Mouse (Mus musculus): ENCODE results near the gene Jam3. TPM values are rescaled to one million over a fixed set of nuclear protein-coding genes. Genes with fewer than 3 reads are reported as not detected.
A peak's percentile ranks its signal among the peaks of the same experiment; 100 is the strongest.
"Not testable (repeated sequence)": the region's sequence is repeated elsewhere in the genome, so short reads cannot be mapped to it uniquely, and the experiment has no call there.

Gene Jam3
- polyA plus RNA-seq, 1 experiment from 2014 or later, result 26.3 TPM

DNA sequence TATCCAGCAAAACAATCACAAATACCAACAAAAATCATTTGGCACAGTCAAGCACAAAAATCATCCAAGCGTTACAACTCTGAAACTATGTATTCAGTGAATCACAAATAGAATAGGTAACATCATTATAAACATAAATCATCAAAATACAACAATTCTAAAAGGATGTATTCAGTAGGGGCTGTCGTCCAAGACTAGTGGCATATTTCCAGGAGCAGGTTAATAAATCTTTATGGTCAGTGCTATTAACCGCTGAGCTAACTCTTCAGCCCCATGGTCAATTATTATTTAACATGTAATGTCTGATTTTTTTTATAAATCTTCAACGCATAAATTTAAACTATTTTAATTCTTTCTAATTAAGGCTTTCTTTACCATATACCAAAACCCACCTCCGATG is 8.4 kb upstream of the Jam3 start:
- H3K4me2 ChIP-seq; DNase-seq (ENCODE audit: low spot score); H3K27ac ChIP-seq (ENCODE audit: low read depth, low read length); H3K27me3 ChIP-seq (replicated peaks; ENCODE audit: control insufficient read depth, insufficient read depth, low read length); H3K9ac ChIP-seq (ENCODE audit: low read depth, low read length); ATAC-seq (replicated peaks; ENCODE audit: low FRiP score); H3K36me3 ChIP-seq (ENCODE audit: control insufficient read depth, insufficient read depth, low read length); H3K4me3 ChIP-seq (ENCODE audit: low read depth, low read length); H3K9me3 ChIP-seq (ENCODE audit: control insufficient read depth, low read length); H3K4me1 ChIP-seq (replicated peaks; ENCODE audit: control insufficient read depth, insufficient read depth, low read length): not testable (repeated sequence)
- WGBS, result 81% methylated on average over 5 of the region's 5 CpGs

DNA sequence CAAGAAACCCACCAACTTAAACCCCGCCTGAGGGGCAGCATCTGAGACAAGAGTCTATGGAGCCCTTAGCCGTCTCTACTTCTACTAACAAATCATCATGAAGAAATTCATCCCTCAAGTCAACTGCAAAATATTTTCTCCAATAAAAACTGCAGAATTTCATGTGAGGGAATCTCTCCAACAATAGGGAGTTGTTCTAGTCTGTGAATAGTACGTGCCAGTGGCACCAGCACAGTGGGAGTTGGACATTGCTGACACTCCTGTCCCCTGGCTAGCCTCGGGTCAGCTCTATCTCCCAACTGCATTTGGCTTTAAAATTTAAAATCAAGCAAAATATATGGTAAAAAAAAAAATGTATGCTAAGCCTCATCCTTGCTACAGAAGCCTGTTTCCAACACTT is 1.4 kb downstream of the Jam3 start:
- Histone ChIP-seq H3K4me3 (ENCODE audit: low read depth, low read length) (no peak overlapping the region), H3K27ac (ENCODE audit: low read depth, low read length) (no peak overlapping the region), H3K36me3 (ENCODE audit: control insufficient read depth, insufficient read depth, low read length) (no peaks in the 10 kb centered on the region), H3K9ac (ENCODE audit: low read depth, low read length) (no peak overlapping the region), H3K4me1 (replicated peaks; ENCODE audit: control insufficient read depth, insufficient read depth, low read length) (0 out of 2 replicates have a peak, but pooled peaks cover 4% of the 10 kb centered on the region), H3K4me2 (no peak overlapping the region), H3K27me3 (replicated peaks; ENCODE audit: control insufficient read depth, insufficient read depth, low read length) (peaks cover 4% of the 10 kb centered on the region), H3K9me3 (ENCODE audit: control insufficient read depth, low read length) (no peaks in the 10 kb centered on the region)
- ATAC-seq (replicated peaks; ENCODE audit: low FRiP score), result no peak
- 78% methylated on average over 4 of the region's 4 CpGs for WGBS
- DNase-seq (ENCODE audit: low spot score), result no peak

GRCm38 (mm10) chr9:27149836-27150235 is 5.4 kb downstream of the Jam3 start:
- ATAC-seq (replicated peaks; ENCODE audit: low FRiP score), result no peak
- no peak overlapping the region for H3K4me3 ChIP-seq (ENCODE audit: low read depth, low read length)
- WGBS, result 60% methylated on average over 9 of the region's 9 CpGs
- DNase-seq (ENCODE audit: low spot score), result no peak
- no peaks in the 10 kb centered on the region for H3K36me3 ChIP-seq (ENCODE audit: control insufficient read depth, insufficient read depth, low read length)
- H3K27me3 ChIP-seq (replicated peaks; ENCODE audit: control insufficient read depth, insufficient read depth, low read length), result peaks cover 3% of the 10 kb centered on the region
- H3K9ac ChIP-seq (ENCODE audit: low read depth, low read length), result no peak overlapping the region
- H3K9me3 ChIP-seq (ENCODE audit: control insufficient read depth, low read length), result no peaks in the 10 kb centered on the region
- H3K4me2 ChIP-seq, result no peak overlapping the region
- no peak overlapping the region for H3K27ac ChIP-seq (ENCODE audit: low read depth, low read length)
- peaks cover 10% of the 10 kb centered on the region for H3K4me1 ChIP-seq (replicated peaks; ENCODE audit: control insufficient read depth, insufficient read depth, low read length)

DNA sequence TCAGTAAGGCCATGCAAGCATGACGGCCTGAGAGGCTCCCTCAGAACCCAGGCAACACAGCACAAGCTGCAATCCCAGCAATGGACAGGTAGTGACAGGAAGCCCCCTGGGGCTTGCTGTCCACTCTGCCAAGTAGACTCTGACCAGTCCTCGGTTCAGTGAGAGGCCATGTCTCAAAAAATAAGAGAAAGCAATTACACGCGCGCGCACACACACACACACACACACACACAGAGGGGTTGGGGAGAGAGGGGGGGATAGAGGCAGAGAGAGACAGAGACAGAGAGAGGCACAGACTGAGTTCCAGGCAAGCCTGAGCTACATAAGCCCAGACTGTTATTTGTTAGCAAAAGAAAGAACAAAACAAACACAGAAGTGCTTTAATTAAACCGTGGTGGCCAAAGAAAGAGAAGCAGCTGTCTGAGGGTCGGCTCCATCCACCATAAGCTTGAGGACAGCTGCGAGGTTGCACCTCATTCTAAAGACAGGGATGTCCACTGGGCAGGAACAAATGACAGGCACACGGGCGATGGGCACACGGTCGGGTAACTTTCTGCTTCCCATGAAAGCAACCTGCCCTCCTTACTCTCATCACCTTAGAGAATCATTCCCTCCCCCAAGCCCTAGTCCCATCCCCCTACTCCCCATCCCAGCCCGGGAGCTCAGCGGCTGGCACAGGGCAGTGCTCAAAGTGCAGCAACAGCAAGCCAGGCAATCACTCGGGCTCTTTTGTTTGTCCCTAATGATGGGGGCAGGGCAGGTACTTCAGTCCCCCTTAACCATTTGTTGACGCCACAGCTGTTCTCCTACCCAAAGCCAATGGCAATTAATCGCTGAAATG is 6.4 kb downstream of the Jam3 start:
- Histone ChIP-seq H3K27ac (ENCODE audit: low read depth, low read length) (no peak overlapping the region), H3K4me2 (peak overlapping the region; percentile 5; the same call in 1 of the 2 replicates), H3K9me3 (ENCODE audit: control insufficient read depth, low read length) (no peaks in the 10 kb centered on the region), H3K4me1 (replicated peaks; ENCODE audit: control insufficient read depth, insufficient read depth, low read length) (peaks cover 6% of the 10 kb centered on the region), H3K4me3 (ENCODE audit: low read depth, low read length) (no peak overlapping the region), H3K9ac (ENCODE audit: low read depth, low read length) (no peak overlapping the region), H3K27me3 (replicated peaks; ENCODE audit: control insufficient read depth, insufficient read depth, low read length) (no peaks in the 10 kb centered on the region), H3K36me3 (ENCODE audit: control insufficient read depth, insufficient read depth, low read length) (no peaks in the 10 kb centered on the region)
- WGBS, result 48% methylated on average over 18 of the region's 18 CpGs
- ATAC-seq (replicated peaks; ENCODE audit: low FRiP score) (peak; percentile 64), DNase-seq (ENCODE audit: low spot score) (no peak)

- no peak overlapping the region for H3K4me2 ChIP-seq
- ATAC-seq (replicated peaks; ENCODE audit: low FRiP score), result no peak
- H3K4me3 ChIP-seq (ENCODE audit: low read depth, low read length), result no peak overlapping the region
- no peaks in the 10 kb centered on the region for H3K27me3 ChIP-seq (replicated peaks; ENCODE audit: control insufficient read depth, insufficient read depth, low read length)
- DNase-seq (ENCODE audit: low spot score), result no peak
- H3K27ac ChIP-seq (ENCODE audit: low read depth, low read length), result no peak overlapping the region
- H3K4me1 ChIP-seq (replicated peaks; ENCODE audit: control insufficient read depth, insufficient read depth, low read length), result peaks cover 6% of the 10 kb centered on the region
- WGBS, result 80% methylated on average over 8 of the region's 8 CpGs
- H3K36me3 ChIP-seq (ENCODE audit: control insufficient read depth, insufficient read depth, low read length), result no peaks in the 10 kb centered on the region
- no peaks in the 10 kb centered on the region for H3K9me3 ChIP-seq (ENCODE audit: control insufficient read depth, low read length)
- no peak overlapping the region for H3K9ac ChIP-seq (ENCODE audit: low read depth, low read length)
Measured at GRCm38 (mm10) chr9:27147946-27148345, 7.3 kb downstream of the Jam3 start.

DNA sequence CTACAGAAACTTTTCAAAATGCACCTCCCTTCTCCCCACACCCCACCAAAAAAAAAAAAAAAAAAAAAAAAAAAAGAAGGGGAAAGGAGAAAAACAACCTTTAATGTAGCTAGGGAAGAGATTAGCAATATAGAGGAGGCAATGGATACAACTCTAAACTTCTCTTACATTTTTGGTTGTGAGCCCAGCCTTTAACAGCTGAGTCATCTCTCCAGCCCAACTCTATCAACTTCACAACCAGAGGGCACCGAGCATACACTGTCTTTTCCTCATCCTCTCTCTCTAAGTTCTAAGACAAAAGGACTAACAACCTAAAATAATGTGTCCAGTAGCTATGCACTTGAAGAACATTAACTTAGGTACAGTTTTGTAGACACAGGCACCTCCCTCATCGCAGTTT is 8.4 kb downstream of the Jam3 start:
- Histone ChIP-seq H3K4me1 (replicated peaks; ENCODE audit: control insufficient read depth, insufficient read depth, low read length) (peaks cover 6% of the 10 kb centered on the region), H3K36me3 (ENCODE audit: control insufficient read depth, insufficient read depth, low read length) (no peaks in the 10 kb centered on the region), H3K4me3 (ENCODE audit: low read depth, low read length) (no peak overlapping the region), H3K27me3 (replicated peaks; ENCODE audit: control insufficient read depth, insufficient read depth, low read length) (no peaks in the 10 kb centered on the region), H3K9me3 (ENCODE audit: control insufficient read depth, low read length) (no peaks in the 10 kb centered on the region), H3K4me2 (no peak overlapping the region), H3K9ac (ENCODE audit: low read depth, low read length) (no peak overlapping the region), H3K27ac (ENCODE audit: low read depth, low read length) (no peak overlapping the region)
- ATAC-seq (replicated peaks; ENCODE audit: low FRiP score) (no peak), DNase-seq (ENCODE audit: low spot score) (no peak)
- WGBS, result 89% methylated on average over 2 of the region's 2 CpGs

- Histone ChIP-seq H3K27ac (ENCODE audit: low read depth, low read length) (no peak overlapping the region), H3K4me3 (ENCODE audit: low read depth, low read length) (no peak overlapping the region)
Measured at GRCm38 (mm10) chr9:27144996-27145395, 10.2 kb downstream of the Jam3 start.

GRCm38 (mm10) chr9:27144271-27144840 is 10.9 kb downstream of the Jam3 start:
- H3K4me3 ChIP-seq (ENCODE audit: low read depth, low read length), result no peak overlapping the region
- WGBS, result 75% methylated on average over 4 of the region's 4 CpGs
- no peaks in the 10 kb centered on the region for H3K9me3 ChIP-seq (ENCODE audit: control insufficient read depth, low read length)
- DNase-seq (ENCODE audit: low spot score) (no peak), ATAC-seq (replicated peaks; ENCODE audit: low FRiP score) (no peak)
- no peak overlapping the region for H3K9ac ChIP-seq (ENCODE audit: low read depth, low read length)
- peaks cover 6% of the 10 kb centered on the region for H3K4me1 ChIP-seq (replicated peaks; ENCODE audit: control insufficient read depth, insufficient read depth, low read length)
- H3K4me2 ChIP-seq, result no peak overlapping the region
- H3K27me3 ChIP-seq (replicated peaks; ENCODE audit: control insufficient read depth, insufficient read depth, low read length), result no peaks in the 10 kb centered on the region
- H3K27ac ChIP-seq (ENCODE audit: low read depth, low read length), result no peak overlapping the region
- H3K36me3 ChIP-seq (ENCODE audit: control insufficient read depth, insufficient read depth, low read length), result no peaks in the 10 kb centered on the region

More at GRCm38 (mm10) chr9:27144996-27145395, 10.2 kb downstream of the Jam3 start:
- Histone ChIP-seq H3K4me2 (no peak overlapping the region), H3K36me3 (ENCODE audit: control insufficient read depth, insufficient read depth, low read length) (no peaks in the 10 kb centered on the region), H3K27me3 (replicated peaks; ENCODE audit: control insufficient read depth, insufficient read depth, low read length) (no peaks in the 10 kb centered on the region), H3K9me3 (ENCODE audit: control insufficient read depth, low read length) (no peaks in the 10 kb centered on the region), H3K9ac (ENCODE audit: low read depth, low read length) (no peak overlapping the region), H3K4me1 (replicated peaks; ENCODE audit: control insufficient read depth, insufficient read depth, low read length) (peaks cover 6% of the 10 kb centered on the region)
- DNase-seq (ENCODE audit: low spot score) (no peak), ATAC-seq (replicated peaks; ENCODE audit: low FRiP score) (no peak)
- 85% methylated on average over 5 of the region's 5 CpGs for WGBS
